Mouse (Mus musculus): Measurements from ENCODE around the gene Gm10272.

DNA sequence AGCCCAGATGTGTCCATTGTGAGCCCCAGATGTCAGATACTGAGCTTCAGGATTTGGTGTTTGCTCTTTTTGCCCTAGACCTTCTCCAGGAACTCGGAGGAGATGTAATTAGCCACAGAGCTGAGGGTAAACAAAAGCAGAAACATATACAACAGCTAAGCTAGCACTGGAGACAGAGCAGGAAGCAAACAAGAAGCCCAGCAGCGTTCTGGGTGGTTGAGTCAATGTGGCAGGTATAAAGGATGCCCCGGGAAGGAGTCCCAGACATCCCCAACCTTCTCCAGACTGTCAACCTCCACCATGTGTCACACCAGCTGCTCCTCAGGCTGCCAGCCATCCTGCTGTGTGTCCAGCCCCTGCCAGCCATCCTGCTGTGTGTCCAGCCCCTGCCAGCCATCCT lies 19.8 kb downstream of the Gm10272 start, which contains the start of gene Gm10100:
- TF ChIP-seq CTCF (IDR thresholded peaks at IDR 0.05; ENCODE audit: low read depth) (no peak), EP300 (IDR thresholded peaks at IDR 0.05; ENCODE audit: low read depth) (no peak)
